Mouse (Mus musculus) urinary bladder, postnatal 14 days (tissue): ENCODE data around the gene Myg1.

Source experiments
- DNase-seq: peaks from one replicate; pipeline ENCODE4 v3.0.0; 2021; ENCODE audit warnings: low spot score

Gene Myg1

GRCm38 (mm10) chr15:102386640-102387039 lies 55.1 kb downstream of the Myg1 start:
- no peak for DNase-seq
